Mouse (Mus musculus) MEL (cell line): ENCODE measurements around the gene Atp23. TPM values are rescaled to one million over a fixed set of nuclear protein-coding genes. Genes with fewer than 3 reads are reported as not detected.

Experiments
- DNase-seq: peaks from one replicate; pipeline ENCODE4 v3.0.0; 2011; ENCODE audit warnings: low read depth, low spot score
- H3K27ac ChIP-seq: 2 replicates; pipeline ENCODE4 v1.5.1; 2012; ENCODE audit warnings: low read depth, mild to moderate bottlenecking, control low read depth, low read length, moderate library complexity; ENCODE audit not compliant: control insufficient read depth
- H3K27me3 ChIP-seq, 2 experiments: fragments of 150-350 bp in 1 of 2; sonication (generic) in 1 of 2; 2 replicates each; pipeline ENCODE4 v1.6.1; 2012; ENCODE audit warnings: low read length in 2 of 2, mild to moderate bottlenecking in 2 of 2, improper control_type of control experiment in 1 of 2, moderate library complexity in 1 of 2; ENCODE audit not compliant: insufficient read depth in 2 of 2, control insufficient read depth in 1 of 2
- H3K36me3 ChIP-seq, 2 experiments: 2 replicates each; pipeline ENCODE4 v1.6.1; 2012 to 2014; ENCODE audit warnings: low read length in 2 of 2, improper control_type of control experiment in 1 of 2, inconsistent platforms in 1 of 2, mild to moderate bottlenecking in 1 of 2; ENCODE audit not compliant: insufficient read depth in 2 of 2, control insufficient read depth in 1 of 2
- H3K4me1 ChIP-seq, 2 experiments: fragments of 150-350 bp in 1 of 2; sonication (generic) in 1 of 2; 2 replicates each; pipeline ENCODE4 v1.6.1; 2012; ENCODE audit warnings: low read length in 2 of 2, improper control_type of control experiment in 1 of 2, mild to moderate bottlenecking in 1 of 2; ENCODE audit not compliant: insufficient read depth in 2 of 2, control insufficient read depth in 1 of 2
- H3K4me3 ChIP-seq, 2 experiments: fragments of 150-350 bp in 1 of 2; sonication (generic) in 1 of 2; 2 replicates each; pipeline ENCODE4 v1.5.1; 2012; ENCODE audit warnings: low read depth in 2 of 2, low read length in 2 of 2, mild to moderate bottlenecking in 2 of 2, moderate library complexity in 2 of 2, control low read depth in 1 of 2, improper control_type of control experiment in 1 of 2; ENCODE audit not compliant: control insufficient read depth in 1 of 2, insufficient read depth in 1 of 2
- H3K79me2 ChIP-seq: 2 replicates; pipeline ENCODE4 v1.6.1; 2012; ENCODE audit warnings: mild to moderate bottlenecking, low read length, moderate library complexity; ENCODE audit not compliant: control insufficient read depth, poor library complexity, insufficient read depth
- H3K9ac ChIP-seq: 2 replicates; pipeline ENCODE4 v1.6.1; 2012; ENCODE audit warnings: low read depth, mild to moderate bottlenecking, control low read depth, low read length, moderate library complexity; ENCODE audit not compliant: control insufficient read depth, poor library complexity, severe bottlenecking
- H3K9me3 ChIP-seq: fragments of 150-350 bp; sonication (generic); replicated peaks from 2 replicates; pipeline ENCODE4 v1.6.1; 2012; ENCODE audit warnings: mild to moderate bottlenecking, low read length, improper control_type of control experiment, moderate library complexity; ENCODE audit not compliant: insufficient read depth
- CHD1 ChIP-seq: IDR thresholded peaks from 2 replicates; pipeline ENCODE4 v1.6.1; 2012; ENCODE audit warnings: low read depth, mild to moderate bottlenecking, inconsistent platforms, low read length, improper control_type of control experiment
- E2F4 ChIP-seq: IDR thresholded peaks from 2 replicates; pipeline ENCODE4 v1.6.1; 2011; ENCODE audit warnings: low read depth, low read length, improper control_type of control experiment, borderline replicate concordance
- MAFK ChIP-seq: IDR thresholded peaks from 2 replicates; pipeline ENCODE4 v1.6.1; 2011; ENCODE audit warnings: low read depth, mild to moderate bottlenecking, low read length, improper control_type of control experiment, borderline replicate concordance
- MXI1 ChIP-seq: IDR thresholded peaks from 2 replicates; pipeline ENCODE4 v1.6.1; 2011; ENCODE audit warnings: mild to moderate bottlenecking, low read depth, low read length, improper control_type of control experiment
- POLR2AphosphoS2 ChIP-seq: IDR thresholded peaks from 2 replicates; pipeline ENCODE4 v1.6.1; 2011; ENCODE audit warnings: low read length, improper control_type of control experiment
- TCF12 ChIP-seq: IDR thresholded peaks from 2 replicates; pipeline ENCODE4 v1.6.1; 2014; ENCODE audit warnings: low read depth, mild to moderate bottlenecking, inconsistent platforms, low read length, improper control_type of control experiment, moderate library complexity
- USF1 ChIP-seq: IDR thresholded peaks from 2 replicates; pipeline ENCODE4 v1.6.1; 2014; ENCODE audit warnings: low read depth, mild to moderate bottlenecking, inconsistent platforms, low read length, improper control_type of control experiment, moderate library complexity
- ZNF384 ChIP-seq: IDR thresholded peaks from 2 replicates; pipeline ENCODE4 v1.6.1; 2012; ENCODE audit warnings: low read depth, mild to moderate bottlenecking, inconsistent platforms, low read length, improper control_type of control experiment
- polyA plus RNA-seq, 2 experiments: library from polyadenylated mRNA; stranded (reverse) in 1 of 2; unstranded in 1 of 2; fragments of >175 nt in 1 of 2; fragments of >200 nt in 1 of 2; gene quantifications; 2 replicates each; pipeline versions ENCODE4 v1.2.1 to v1.2.4; 2012; ENCODE audit warnings: low replicate concordance in 2 of 2, low read depth in 1 of 2; ENCODE audit not compliant: insufficient read length in 2 of 2, insufficient read depth in 1 of 2, missing spikeins in 1 of 2
- total RNA-seq: library from RNA; depleted of rRNA; stranded (reverse); fragments of 300-350 nt; gene quantifications from 2 replicates; pipeline ENCODE4 v1.2.3, GENCODE M21; 2012; rRNA removed

Gene Atp23
- total and polyA plus RNA-seq, 3 experiments, result 23.0 to 26.1 TPM; not detected in 1

DNA sequence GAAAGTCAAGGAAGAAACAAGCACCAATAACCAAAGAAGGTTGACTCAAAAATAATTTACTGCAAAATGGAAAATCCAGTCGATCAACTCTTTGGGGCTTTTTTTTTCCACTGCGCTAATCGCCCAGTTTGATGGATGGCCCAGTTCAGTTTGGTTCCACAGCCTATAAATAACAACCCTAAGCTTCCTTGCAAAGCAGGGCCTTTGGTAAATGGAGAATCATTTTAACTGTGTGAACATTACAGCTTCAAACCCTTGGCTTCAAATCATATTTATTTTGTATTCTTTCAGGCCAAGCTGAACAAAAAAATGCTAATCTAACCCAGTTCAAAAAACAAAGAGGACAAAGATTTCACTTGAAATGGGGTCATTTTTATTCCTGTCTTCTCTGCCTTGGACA is 78.7 kb downstream of the Atp23 start:
- DNase-seq, result no peak
- Histone ChIP-seq H3K4me3 (no peak overlapping the region), H3K27ac (no peak overlapping the region), H3K36me3 (no peaks in the 10 kb centered on the region), H3K9ac (no peak overlapping the region), H3K9me3 (no peaks in the 10 kb centered on the region), H3K27me3 (no peaks in the 10 kb centered on the region), H3K79me2 (no peaks in the 10 kb centered on the region), H3K4me1 (no peaks in the 10 kb centered on the region)
- no peak for TF ChIP-seq TCF12
- TF ChIP-seq MAFK, result no peak
- no peak for TF ChIP-seq USF1
- no peak for TF ChIP-seq CHD1
- no peak for TF ChIP-seq POLR2AphosphoS2
- no peak for TF ChIP-seq MXI1
- TF ChIP-seq ZNF384, result no peak
- no peak for TF ChIP-seq E2F4

Other genes with a start within 250 kb of the Atp23 start
- gene Ctdsp2, start 77.4 kb upstream of the Atp23 start, total RNA-seq, result 16.7 and 19.3 TPM in 2 replicates
- gene Ctdsp2, start 77.4 kb upstream of the Atp23 start, polyA plus RNA-seq, result 10 to 100 TPM in 1 of 2 experiments, not detected in 1; 69.3 TPM
- gene Avil, start 99.4 kb upstream of the Atp23 start, total RNA-seq, result 10.1 and 21.6 TPM in 2 replicates
- 10 to 100 TPM; 16.0 to 49.7 TPM for gene Avil, start 99.4 kb upstream of the Atp23 start, polyA plus RNA-seq
- gene Tsfm, start 129.5 kb upstream of the Atp23 start, total RNA-seq, result 88.9 and 90.0 TPM in 2 replicates
- gene Tsfm, start 129.5 kb upstream of the Atp23 start, polyA plus RNA-seq, result 10 to 100 TPM in 1 of 2 experiments, not detected in 1; 84.7 TPM
- gene Mettl1, start 140.1 kb upstream of the Atp23 start, total RNA-seq, result 32.6 and 35.3 TPM in 2 replicates
- 10 to 100 TPM in 1 of 2 experiments, not detected in 1; 67.3 TPM for gene Mettl1, start 140.1 kb upstream of the Atp23 start, polyA plus RNA-seq
- 0.27 and 0.42 TPM in 2 replicates for gene Eef1akmt3, start 140.2 kb upstream of the Atp23 start, total RNA-seq
- gene Eef1akmt3, start 140.2 kb upstream of the Atp23 start, polyA plus RNA-seq, result 1 to 10 TPM in 1 of 2 experiments, not detected in 1; 2.3 TPM
- 0.23 TPM in 2 replicates for gene Cyp27b1, start 146.9 kb upstream of the Atp23 start, total RNA-seq
- gene Cyp27b1, start 146.9 kb upstream of the Atp23 start, polyA plus RNA-seq, result under 1 TPM in 1 of 2 experiments, not detected in 1; 0.93 TPM
- gene March9, start 158.8 kb upstream of the Atp23 start, total RNA-seq, result 2.1 and 2.3 TPM in 2 replicates
- gene March9, start 158.8 kb upstream of the Atp23 start, polyA plus RNA-seq, result 1 to 10 TPM in 1 of 2 experiments, not detected in 1; 5.2 TPM
- 362 and 443 TPM in 2 replicates for gene Cdk4, start 162.2 kb upstream of the Atp23 start, total RNA-seq
- 1,000 to 10,000 TPM in 1 of 2 experiments, 100 to 1,000 TPM in 1; 843 to 1,325 TPM for gene Cdk4, start 162.2 kb upstream of the Atp23 start, polyA plus RNA-seq
- 49.7 and 57.2 TPM in 2 replicates for gene Tspan31, start 168.9 kb upstream of the Atp23 start, total RNA-seq
- gene Tspan31, start 168.9 kb upstream of the Atp23 start, polyA plus RNA-seq, result 10 to 100 TPM in 1 of 2 experiments, not detected in 1; 63.1 TPM
- 0.03 and 0.04 TPM in 2 replicates for gene Agap2, start 173.9 kb upstream of the Atp23 start, total RNA-seq
- under 1 TPM in 1 of 2 experiments, not detected in 1; 0.46 TPM for gene Agap2, start 173.9 kb upstream of the Atp23 start, polyA plus RNA-seq
- 41.5 and 42.4 TPM in 2 replicates for gene Os9, start 219.8 kb upstream of the Atp23 start, total RNA-seq
- 10 to 100 TPM in 1 of 2 experiments, not detected in 1; 60.4 TPM for gene Os9, start 219.8 kb upstream of the Atp23 start, polyA plus RNA-seq